Mouse (Mus musculus): ENCODE data around the gene Oxt.
A peak's percentile ranks its signal among the peaks of the same experiment; 100 is the strongest.

Oxt gene

GRCm38 (mm10) chr2:130578148-130578547 is 2.2 kb downstream of the Oxt start:
- DNase-seq (ENCODE audit: low read depth, low spot score) = peak; percentile 83

GRCm38 (mm10) chr2:130579791-130580190 is 3.8 kb downstream of the Oxt start:
- no peak for DNase-seq (ENCODE audit: low read depth, low spot score)

GRCm38 (mm10) chr2:130581201-130581600 is 5.2 kb downstream of the Oxt start:
- no peak for DNase-seq (ENCODE audit: low read depth, low spot score)

GRCm38 (mm10) chr2:130582552-130582951 is 6.6 kb downstream of the Oxt start, which contains the start of gene Avp:
Gene Avp (minus strand): TSS chr2:130582554.
- DNase-seq (ENCODE audit: low read depth, low spot score) = no peak

GRCm38 (mm10) chr2:130583902-130584560 is 8.1 kb downstream of the Oxt start:
- peak; percentile 72 for DNase-seq (ENCODE audit: low read depth, low spot score)

- DNase-seq (ENCODE audit: low read depth, low spot score) = no peak
Measured at GRCm38 (mm10) chr2:130586016-130586415, 10.0 kb downstream of the Oxt start.

- no peak for DNase-seq (ENCODE audit: low read depth, low spot score)
Measured at GRCm38 (mm10) chr2:130588373-130588772, 12.4 kb downstream of the Oxt start.

GRCm38 (mm10) chr2:130589157-130589556 is 13.2 kb downstream of the Oxt start:
- no peak for DNase-seq (ENCODE audit: low read depth, low spot score)

- no peak for DNase-seq (ENCODE audit: low read depth, low spot score)
Measured at GRCm38 (mm10) chr2:130589761-130590160, 13.8 kb downstream of the Oxt start.

GRCm38 (mm10) chr2:130591016-130591415 is 15.0 kb downstream of the Oxt start:
- no peak for DNase-seq (ENCODE audit: low read depth, low spot score)

GRCm38 (mm10) chr2:130595596-130595995 is 19.6 kb downstream of the Oxt start:
- no peak for DNase-seq (ENCODE audit: low read depth, low spot score)

- peak; percentile 71 for DNase-seq (ENCODE audit: low read depth, low spot score)
Measured at GRCm38 (mm10) chr2:130597601-130598010, 21.6 kb downstream of the Oxt start.

- DNase-seq (ENCODE audit: low read depth, low spot score) = no peak
Measured at GRCm38 (mm10) chr2:130598399-130598798, 22.4 kb downstream of the Oxt start.

GRCm38 (mm10) chr2:130602195-130602594 is 26.2 kb downstream of the Oxt start:
- no peak for DNase-seq (ENCODE audit: low read depth, low spot score)

- DNase-seq (ENCODE audit: low read depth, low spot score) = peak; percentile 51
Measured at GRCm38 (mm10) chr2:130613091-130613490, 37.1 kb downstream of the Oxt start.

GRCm38 (mm10) chr2:130618972-130619371 is 43.0 kb downstream of the Oxt start:
- DNase-seq (ENCODE audit: low read depth, low spot score) = no peak
